Mouse (Mus musculus) MEL (cell line): ENCODE data around the gene Azi2. TPM values are rescaled to one million over a fixed set of nuclear protein-coding genes. Genes with fewer than 3 reads are reported as not detected.

ENCODE experiments used
- DNase-seq: peaks from one replicate; pipeline ENCODE4 v3.0.0; 2011; ENCODE audit warnings: low read depth, low spot score
- H3K27ac ChIP-seq: 2 replicates; pipeline ENCODE4 v1.5.1; 2012; ENCODE audit warnings: low read depth, mild to moderate bottlenecking, control low read depth, low read length, moderate library complexity; ENCODE audit not compliant: control insufficient read depth
- H3K27me3 ChIP-seq, 2 experiments: fragments of 150-350 bp in 1 of 2; sonication (generic) in 1 of 2; 2 replicates each; pipeline ENCODE4 v1.6.1; 2012; ENCODE audit warnings: low read length in 2 of 2, mild to moderate bottlenecking in 2 of 2, improper control_type of control experiment in 1 of 2, moderate library complexity in 1 of 2; ENCODE audit not compliant: insufficient read depth in 2 of 2, control insufficient read depth in 1 of 2
- H3K36me3 ChIP-seq, 2 experiments: 2 replicates each; pipeline ENCODE4 v1.6.1; 2012 to 2014; ENCODE audit warnings: low read length in 2 of 2, improper control_type of control experiment in 1 of 2, inconsistent platforms in 1 of 2, mild to moderate bottlenecking in 1 of 2; ENCODE audit not compliant: insufficient read depth in 2 of 2, control insufficient read depth in 1 of 2
- H3K4me1 ChIP-seq, 2 experiments: fragments of 150-350 bp in 1 of 2; sonication (generic) in 1 of 2; 2 replicates each; pipeline ENCODE4 v1.6.1; 2012; ENCODE audit warnings: low read length in 2 of 2, improper control_type of control experiment in 1 of 2, mild to moderate bottlenecking in 1 of 2; ENCODE audit not compliant: insufficient read depth in 2 of 2, control insufficient read depth in 1 of 2
- H3K4me3 ChIP-seq, 2 experiments: fragments of 150-350 bp in 1 of 2; sonication (generic) in 1 of 2; 2 replicates each; pipeline ENCODE4 v1.5.1; 2012; ENCODE audit warnings: low read depth in 2 of 2, low read length in 2 of 2, mild to moderate bottlenecking in 2 of 2, moderate library complexity in 2 of 2, control low read depth in 1 of 2, improper control_type of control experiment in 1 of 2; ENCODE audit not compliant: control insufficient read depth in 1 of 2, insufficient read depth in 1 of 2
- H3K79me2 ChIP-seq: 2 replicates; pipeline ENCODE4 v1.6.1; 2012; ENCODE audit warnings: mild to moderate bottlenecking, low read length, moderate library complexity; ENCODE audit not compliant: control insufficient read depth, poor library complexity, insufficient read depth
- H3K9ac ChIP-seq: 2 replicates; pipeline ENCODE4 v1.6.1; 2012; ENCODE audit warnings: low read depth, mild to moderate bottlenecking, control low read depth, low read length, moderate library complexity; ENCODE audit not compliant: control insufficient read depth, poor library complexity, severe bottlenecking
- H3K9me3 ChIP-seq: fragments of 150-350 bp; sonication (generic); replicated peaks from 2 replicates; pipeline ENCODE4 v1.6.1; 2012; ENCODE audit warnings: mild to moderate bottlenecking, low read length, improper control_type of control experiment, moderate library complexity; ENCODE audit not compliant: insufficient read depth
- BHLHE40 ChIP-seq: IDR thresholded peaks from 2 replicates; pipeline ENCODE4 v1.6.1; 2012; ENCODE audit warnings: low read depth, mild to moderate bottlenecking, inconsistent platforms, low read length, improper control_type of control experiment, borderline replicate concordance
- CHD1 ChIP-seq: IDR thresholded peaks from 2 replicates; pipeline ENCODE4 v1.6.1; 2012; ENCODE audit warnings: low read depth, mild to moderate bottlenecking, inconsistent platforms, low read length, improper control_type of control experiment
- CHD2 ChIP-seq: IDR thresholded peaks from 2 replicates; pipeline ENCODE4 v1.6.1; 2011; ENCODE audit warnings: low read length, improper control_type of control experiment
- CTCF ChIP-seq, 3 experiments: IDR thresholded peaks in 2 of 3; conservative IDR thresholded peaks in 1 of 3; 2 replicates each; pipeline ENCODE4 v1.5.1; 2011 to 2012; ENCODE audit warnings: low read length in 3 of 3, low read depth in 2 of 3, mild to moderate bottlenecking in 2 of 3, improper control_type of control experiment in 1 of 3, inconsistent platforms in 1 of 3, mixed read lengths in 1 of 3, moderate library complexity in 1 of 3; ENCODE audit not compliant: control insufficient read depth in 1 of 3, insufficient read depth in 1 of 3, poor library complexity in 1 of 3, severe bottlenecking in 1 of 3
- E2F4 ChIP-seq: IDR thresholded peaks from 2 replicates; pipeline ENCODE4 v1.6.1; 2011; ENCODE audit warnings: low read depth, low read length, improper control_type of control experiment, borderline replicate concordance
- ELF1 ChIP-seq: IDR thresholded peaks from 2 replicates; pipeline ENCODE4 v1.6.1; 2014; ENCODE audit warnings: low read depth, mild to moderate bottlenecking, inconsistent platforms, low read length, improper control_type of control experiment, moderate library complexity
- EP300 ChIP-seq, 2 experiments: IDR thresholded peaks; 2 replicates each; pipeline ENCODE4 v1.6.1; 2011; ENCODE audit warnings: improper control_type of control experiment in 2 of 2, low read length in 2 of 2, low read depth in 1 of 2, mild to moderate bottlenecking in 1 of 2
- ETS1 ChIP-seq: IDR thresholded peaks from 2 replicates; pipeline ENCODE4 v1.6.1; 2012; ENCODE audit warnings: low read depth, mild to moderate bottlenecking, inconsistent platforms, low read length, improper control_type of control experiment, moderate library complexity
- GABPA ChIP-seq: IDR thresholded peaks from 2 replicates; pipeline ENCODE4 v1.6.1; 2012; ENCODE audit warnings: low read depth, mild to moderate bottlenecking, inconsistent platforms, low read length, improper control_type of control experiment, moderate library complexity
- GATA1 ChIP-seq: IDR thresholded peaks from 2 replicates; pipeline ENCODE4 v1.6.1; 2011; ENCODE audit warnings: low read depth, low read length, improper control_type of control experiment
- HCFC1 ChIP-seq: IDR thresholded peaks from 2 replicates; pipeline ENCODE4 v1.6.1; 2012; ENCODE audit warnings: low read depth, mild to moderate bottlenecking, inconsistent platforms, low read length, improper control_type of control experiment, moderate library complexity
- JUND ChIP-seq: IDR thresholded peaks from 2 replicates; pipeline ENCODE4 v1.6.1; 2011; ENCODE audit warnings: low read depth, mild to moderate bottlenecking, improper control_type of control experiment, low read length
- KAT2A ChIP-seq: conservative IDR thresholded peaks from 2 replicates; pipeline ENCODE4 v1.6.1; 2012; ENCODE audit warnings: low read depth, low read length, improper control_type of control experiment, inconsistent platforms
- MAFK ChIP-seq: IDR thresholded peaks from 2 replicates; pipeline ENCODE4 v1.6.1; 2011; ENCODE audit warnings: low read depth, mild to moderate bottlenecking, low read length, improper control_type of control experiment, borderline replicate concordance
- MAX ChIP-seq: IDR thresholded peaks from 2 replicates; pipeline ENCODE4 v1.6.1; 2011; ENCODE audit warnings: low read length, improper control_type of control experiment
- MAZ ChIP-seq: IDR thresholded peaks from 2 replicates; pipeline ENCODE4 v1.6.1; 2012; ENCODE audit warnings: low read depth, mild to moderate bottlenecking, inconsistent platforms, low read length, improper control_type of control experiment
- MEF2A ChIP-seq: IDR thresholded peaks from 2 replicates; pipeline ENCODE4 v1.6.1; 2014; ENCODE audit warnings: low read depth, mild to moderate bottlenecking, inconsistent platforms, low read length, improper control_type of control experiment; ENCODE audit not compliant: poor library complexity, insufficient replicate concordance, severe bottlenecking; ENCODE audit errors: extremely low read depth
- MXI1 ChIP-seq: IDR thresholded peaks from 2 replicates; pipeline ENCODE4 v1.6.1; 2011; ENCODE audit warnings: mild to moderate bottlenecking, low read depth, low read length, improper control_type of control experiment
- MYB ChIP-seq: IDR thresholded peaks from 2 replicates; pipeline ENCODE4 v1.6.1; 2011; ENCODE audit warnings: mild to moderate bottlenecking, low read depth, low read length, improper control_type of control experiment
- MYC ChIP-seq: IDR thresholded peaks from 2 replicates; pipeline ENCODE4 v1.6.1; 2011; ENCODE audit warnings: low read depth, mild to moderate bottlenecking, low read length, improper control_type of control experiment, moderate library complexity
- NELFE ChIP-seq: IDR thresholded peaks from 2 replicates; pipeline ENCODE4 v1.6.1; 2011; ENCODE audit warnings: low read depth, low read length, improper control_type of control experiment
- NRF1 ChIP-seq: IDR thresholded peaks from 2 replicates; pipeline ENCODE4 v1.6.1; 2014; ENCODE audit warnings: low read depth, mild to moderate bottlenecking, inconsistent platforms, low read length, improper control_type of control experiment, moderate library complexity; ENCODE audit not compliant: poor library complexity, insufficient read depth, severe bottlenecking
- POLR2A ChIP-seq, 2 experiments: IDR thresholded peaks; 2 replicates each; pipeline ENCODE4 v1.6.1; 2011 to 2012; ENCODE audit warnings: low read length in 2 of 2, mild to moderate bottlenecking in 2 of 2, control low read depth in 1 of 2, improper control_type of control experiment in 1 of 2, low read depth in 1 of 2, moderate library complexity in 1 of 2; ENCODE audit not compliant: control insufficient read depth in 1 of 2, insufficient read depth in 1 of 2, poor library complexity in 1 of 2
- POLR2AphosphoS2 ChIP-seq: IDR thresholded peaks from 2 replicates; pipeline ENCODE4 v1.6.1; 2011; ENCODE audit warnings: low read length, improper control_type of control experiment
- POLR2AphosphoS5 ChIP-seq: IDR thresholded peaks from 2 replicates; pipeline ENCODE4 v1.6.1; 2012; ENCODE audit warnings: low read depth, borderline replicate concordance, mild to moderate bottlenecking, inconsistent platforms, low read length, moderate library complexity, mixed read lengths
- RAD21 ChIP-seq: IDR thresholded peaks from 2 replicates; pipeline ENCODE4 v1.6.1; 2011; ENCODE audit warnings: mild to moderate bottlenecking, low read depth, low read length, improper control_type of control experiment
- SIN3A ChIP-seq: IDR thresholded peaks from 2 replicates; pipeline ENCODE4 v1.6.1; 2012; ENCODE audit warnings: low read length, improper control_type of control experiment, inconsistent platforms
- SMC3 ChIP-seq: IDR thresholded peaks from 2 replicates; pipeline ENCODE4 v1.6.1; 2011; ENCODE audit warnings: low read depth, low read length, improper control_type of control experiment
- TAL1 ChIP-seq: IDR thresholded peaks from 2 replicates; pipeline ENCODE4 v1.6.1; 2012; ENCODE audit warnings: mild to moderate bottlenecking, inconsistent platforms, low read length, moderate library complexity, mixed read lengths
- TBP ChIP-seq: IDR thresholded peaks from 2 replicates; pipeline ENCODE4 v1.8.0; 2011; ENCODE audit warnings: low read depth, low read length, improper control_type of control experiment
- TCF12 ChIP-seq: IDR thresholded peaks from 2 replicates; pipeline ENCODE4 v1.6.1; 2014; ENCODE audit warnings: low read depth, mild to moderate bottlenecking, inconsistent platforms, low read length, improper control_type of control experiment, moderate library complexity
- UBTF ChIP-seq: IDR thresholded peaks from 2 replicates; pipeline ENCODE4 v1.6.1; 2012; ENCODE audit warnings: low read depth, mild to moderate bottlenecking, inconsistent platforms, low read length, improper control_type of control experiment, moderate library complexity, borderline replicate concordance; ENCODE audit not compliant: insufficient read depth
- USF1 ChIP-seq: IDR thresholded peaks from 2 replicates; pipeline ENCODE4 v1.6.1; 2014; ENCODE audit warnings: low read depth, mild to moderate bottlenecking, inconsistent platforms, low read length, improper control_type of control experiment, moderate library complexity
- USF2 ChIP-seq, 2 experiments: IDR thresholded peaks; 2 replicates each; pipeline ENCODE4 v1.6.1; 2011 to 2012; ENCODE audit warnings: improper control_type of control experiment in 2 of 2, low read length in 2 of 2, borderline replicate concordance in 1 of 2, inconsistent platforms in 1 of 2, low read depth in 1 of 2, mild to moderate bottlenecking in 1 of 2; ENCODE audit not compliant: insufficient read depth in 1 of 2
- ZC3H11A ChIP-seq: IDR thresholded peaks from 2 replicates; pipeline ENCODE4 v1.6.1; 2012; ENCODE audit warnings: low read depth, mild to moderate bottlenecking, inconsistent platforms, low read length, improper control_type of control experiment
- ZKSCAN1 ChIP-seq: IDR thresholded peaks from 2 replicates; pipeline ENCODE4 v1.6.1; 2012; ENCODE audit warnings: low read depth, mild to moderate bottlenecking, inconsistent platforms, low read length, improper control_type of control experiment, moderate library complexity
- ZMIZ1 ChIP-seq: IDR thresholded peaks from 2 replicates; pipeline ENCODE4 v1.6.1; 2012; ENCODE audit warnings: low read depth, mild to moderate bottlenecking, inconsistent platforms, low read length, improper control_type of control experiment, moderate library complexity
- polyA plus RNA-seq, 2 experiments: library from polyadenylated mRNA; stranded (reverse) in 1 of 2; unstranded in 1 of 2; fragments of >175 nt in 1 of 2; fragments of >200 nt in 1 of 2; gene quantifications; 2 replicates each; pipeline versions ENCODE4 v1.2.1 to v1.2.4; 2012; ENCODE audit warnings: low replicate concordance in 2 of 2, low read depth in 1 of 2; ENCODE audit not compliant: insufficient read length in 2 of 2, insufficient read depth in 1 of 2, missing spikeins in 1 of 2
- total RNA-seq: library from RNA; depleted of rRNA; stranded (reverse); fragments of 300-350 nt; gene quantifications from 2 replicates; pipeline ENCODE4 v1.2.3, GENCODE M21; 2012

The Azi2 gene
- total and polyA plus RNA-seq, 3 experiments: 51.8 to 546 (median 60.7) TPM

DNA sequence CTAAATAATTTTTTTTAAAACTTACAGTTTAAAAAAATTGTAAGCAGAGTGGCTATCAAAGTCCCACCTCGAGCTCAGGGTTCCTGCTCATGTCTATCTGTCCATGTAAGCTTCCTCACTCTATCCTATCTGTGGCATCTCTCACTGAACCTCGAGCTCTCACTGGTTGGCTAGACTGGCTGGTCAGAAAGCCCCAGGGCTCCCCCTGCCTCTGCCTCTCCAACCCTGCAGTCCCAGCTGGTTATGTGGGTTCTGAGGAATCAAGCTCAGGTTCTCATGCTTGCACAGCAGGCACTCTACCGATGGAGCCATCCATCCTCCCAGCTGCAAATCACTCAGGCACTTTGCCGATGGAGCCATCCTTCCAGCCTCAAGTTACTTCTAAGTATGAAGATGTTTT, 10.8 kb upstream of the Azi2 start:
- Histone ChIP-seq H3K79me2 (no peaks in the 10 kb centered on the region), H3K27me3 (no peaks in the 10 kb centered on the region), H3K36me3 (peaks cover 0 to 21% of the 10 kb centered on the region in 2 experiments; a peak in 2 of 4 replicates), H3K9me3 (no peaks in the 10 kb centered on the region), H3K4me3 (no peak overlapping the region; a peak in 1 of 4 replicates), H3K27ac (peak overlapping the region; percentile 7; the same call in 1 of the 2 replicates), H3K9ac (no peak overlapping the region), H3K4me1 (peaks cover 9 to 14% of the 10 kb centered on the region in 2 experiments)
- peak; percentile 58 for DNase-seq
- TF ChIP-seq E2F4: no peak
- peak; percentile 44; the same call in 1 of the 2 replicates for TF ChIP-seq ETS1
- TF ChIP-seq TBP: no peak
- no peak for TF ChIP-seq NRF1
- no peak for TF ChIP-seq HCFC1
- no peak for TF ChIP-seq ELF1
- TF ChIP-seq TCF12: 0 out of 2 replicates have a peak, but pooled peaks have one; percentile 31
- peak in 2 of 3 experiments; percentile 41 to 53; a peak in 4 of 6 replicates for TF ChIP-seq CTCF (IDR thresholded peaks at IDR 0.05 in 2 of 3, conservative IDR thresholded peaks at IDR 0.05 in 1 of 3; ENCODE audit: control insufficient read depth in 1 of 3, insufficient read depth in 1 of 3, low read depth in 2 of 3, low read length in 3 of 3, poor library complexity in 1 of 3, severe bottlenecking in 1 of 3)
- no peak for TF ChIP-seq MAZ
- TF ChIP-seq SMC3: peak; percentile 55
- peak; percentile 44 to 47; a peak in 3 of 4 replicates for TF ChIP-seq EP300 (IDR thresholded peaks at IDR 0.05; ENCODE audit: low read depth in 1 of 2, low read length in 2 of 2)
- no peak for TF ChIP-seq BHLHE40
- no peak for TF ChIP-seq MAX
- no peak for TF ChIP-seq NELFE
- TF ChIP-seq ZMIZ1: no peak
- TF ChIP-seq MAFK: no peak
- TF ChIP-seq MYB: 0 out of 2 replicates have a peak, but pooled peaks have one; percentile 20
- TF ChIP-seq POLR2A (IDR thresholded peaks at IDR 0.05; ENCODE audit: control insufficient read depth in 1 of 2, insufficient read depth in 1 of 2, low read depth in 1 of 2, low read length in 2 of 2, poor library complexity in 1 of 2): no peak
- no peak for TF ChIP-seq POLR2AphosphoS2
- TF ChIP-seq CHD1: no peak
- no peak for TF ChIP-seq UBTF
- TF ChIP-seq SIN3A: peak; percentile 30; the same call in 1 of the 2 replicates
- peak; percentile 48; the same call in 1 of the 2 replicates for TF ChIP-seq GATA1
- TF ChIP-seq GABPA: no peak
- no peak for TF ChIP-seq ZKSCAN1
- TF ChIP-seq TAL1: no peak
- TF ChIP-seq JUND: no peak
- TF ChIP-seq POLR2AphosphoS5: no peak
- TF ChIP-seq MYC: 0 out of 2 replicates have a peak, but pooled peaks have one; percentile 23
- no peak for TF ChIP-seq CHD2
- no peak for TF ChIP-seq KAT2A
- TF ChIP-seq MXI1: 0 out of 2 replicates have a peak, but pooled peaks have one; percentile 36
- no peak for TF ChIP-seq USF2 (IDR thresholded peaks at IDR 0.05; ENCODE audit: borderline replicate concordance in 1 of 2, insufficient read depth in 1 of 2, low read depth in 1 of 2, low read length in 2 of 2)
- TF ChIP-seq MEF2A: no peak
- TF ChIP-seq RAD21: peak; percentile 48
- TF ChIP-seq USF1: no peak
- peak; percentile 30 for TF ChIP-seq ZC3H11A
